Mouse (Mus musculus) lung, postnatal 25 days (tissue): Measurements from ENCODE around the gene Pdilt.
"Not testable (repeated sequence)": the region's sequence is repeated elsewhere in the genome, so short reads cannot be mapped to it uniquely, and the experiment has no call there.

Experiments
- DNase-seq: peaks from one replicate; pipeline ENCODE4 v3.0.0; 2022; ENCODE audit warnings: low spot score

Pdilt gene

GRCm38 (mm10) chr7:119523389-119523788 is at the start of gene Pdilt:
TSS of gene Pdilt (minus strand) at chr7:119523489.
- DNase-seq: no peak

- not testable (repeated sequence) for DNase-seq
These were observed 39.2 kb upstream of the Pdilt start for GRCm38 (mm10) chr7:119562476-119562875.

- DNase-seq: no peak
These were observed 38.2 kb upstream of the Pdilt start for GRCm38 (mm10) chr7:119561441-119561840.

GRCm38 (mm10) chr7:119560452-119560835 is 37.2 kb upstream of the Pdilt start:
- DNase-seq: no peak

- peak; percentile 3 for DNase-seq
These were observed 36.6 kb upstream of the Pdilt start for GRCm38 (mm10) chr7:119559789-119560451.

GRCm38 (mm10) chr7:119554040-119554439 is 30.8 kb upstream of the Pdilt start, which contains the start of gene Acsm2:
TSS of gene Acsm2 (plus strand) at chr7:119554340.
- DNase-seq: no peak

GRCm38 (mm10) chr7:119550471-119551222 is 27.4 kb upstream of the Pdilt start:
- no peak for DNase-seq

GRCm38 (mm10) chr7:119545572-119545971 is 22.3 kb upstream of the Pdilt start:
- DNase-seq: no peak

- no peak for DNase-seq
These were observed 19.2 kb upstream of the Pdilt start for GRCm38 (mm10) chr7:119542445-119542844.

- no peak for DNase-seq
These were observed 11.1 kb upstream of the Pdilt start for GRCm38 (mm10) chr7:119534389-119534788.

GRCm38 (mm10) chr7:119532924-119533323 is 9.6 kb upstream of the Pdilt start:
- DNase-seq: no peak

- DNase-seq: no peak
These were observed 5.3 kb upstream of the Pdilt start for GRCm38 (mm10) chr7:119528617-119529016.

- no peak for DNase-seq
These were observed 4.3 kb upstream of the Pdilt start for GRCm38 (mm10) chr7:119527548-119527947.

- no peak for DNase-seq
These were observed 3.8 kb upstream of the Pdilt start for GRCm38 (mm10) chr7:119527135-119527534.

- no peak for DNase-seq
These were observed 3.2 kb upstream of the Pdilt start for GRCm38 (mm10) chr7:119526486-119526885.

- peak; percentile 18 for DNase-seq
These were observed 2.6 kb upstream of the Pdilt start for GRCm38 (mm10) chr7:119525881-119526281.

GRCm38 (mm10) chr7:119522385-119522784 is 904 bp downstream of the Pdilt start:
- no peak for DNase-seq

- DNase-seq: no peak
These were observed 1.5 kb downstream of the Pdilt start for GRCm38 (mm10) chr7:119521816-119522215.

- DNase-seq: peak; percentile 48
These were observed 3.6 kb downstream of the Pdilt start for GRCm38 (mm10) chr7:119519654-119520053.

GRCm38 (mm10) chr7:119519163-119519562 is 4.1 kb downstream of the Pdilt start, which contains the start of gene Acsm5:
TSS of gene Acsm5 (plus strand) at chr7:119519463.
- no peak for DNase-seq

- DNase-seq: no peak
These were observed 7.1 kb downstream of the Pdilt start for GRCm38 (mm10) chr7:119516272-119516558.

- no peak for DNase-seq
These were observed 7.6 kb downstream of the Pdilt start for GRCm38 (mm10) chr7:119515492-119516271.

GRCm38 (mm10) chr7:119513056-119513455 is 10.2 kb downstream of the Pdilt start:
- peak; percentile 23 for DNase-seq
